Mouse (Mus musculus) heart, postnatal 36 days (tissue): ENCODE data around the gene Gpr139. TPM values are rescaled to one million over a fixed set of nuclear protein-coding genes. Genes with fewer than 3 reads are reported as not detected.

Source experiments
- DNase-seq, 2 experiments: peaks; one replicate each; pipeline ENCODE4 v3.0.0; 2021 to 2022
- intact Hi-C: fragments of 180-260 bp; cut with DNase I; formaldehyde crosslinking; loops from one replicate; pipeline ENCODE4 v1.15.1; 2025
- total RNA-seq, 2 experiments: library from RNA; stranded (reverse); gene quantifications; 2 replicates each; pipeline ENCODE4 v1.2.3; 2021

Gene Gpr139
- not detected for total RNA-seq

GRCm38 (mm10) chr7:119184341-119185143 is at the start of gene Gpr139:
Gene Gpr139 (minus strand): TSS chr7:119184603.
- no peak for DNase-seq
- intact Hi-C loops: loop anchor here (10.0 kb wide), 1 partner anchor 160 kb away; no protein-coding TSS in a partner anchor

- intact Hi-C loops: no loop called here
- no peak for DNase-seq
Measured at GRCm38 (mm10) chr7:119230971-119231370, 46.6 kb upstream of the Gpr139 start.

GRCm38 (mm10) chr7:119222706-119223105 is 38.3 kb upstream of the Gpr139 start:
- no peak for DNase-seq
- intact Hi-C loops: no loop called here

GRCm38 (mm10) chr7:119219121-119219520 is 34.7 kb upstream of the Gpr139 start:
- intact Hi-C loops: no loop called here
- no peak for DNase-seq

GRCm38 (mm10) chr7:119207251-119207650 is 22.8 kb upstream of the Gpr139 start:
- no peak for DNase-seq
- intact Hi-C loops: no loop called here

GRCm38 (mm10) chr7:119186374-119186773 is 2.0 kb upstream of the Gpr139 start:
- DNase-seq: no peak
- intact Hi-C loops: loop anchor here (10.0 kb wide), 1 partner anchor 162 kb away; no protein-coding TSS in a partner anchor

- intact Hi-C loops: loop anchor here (10.0 kb wide), 1 partner anchor 161 kb away; no protein-coding TSS in a partner anchor
- no peak for DNase-seq
Measured at GRCm38 (mm10) chr7:119185181-119185940, 958 bp upstream of the Gpr139 start.

GRCm38 (mm10) chr7:119181053-119181452 is 3.4 kb downstream of the Gpr139 start:
- no peak for DNase-seq
- intact Hi-C loops: loop anchor here (10.0 kb wide), 1 partner anchor 156 kb away; no protein-coding TSS in a partner anchor

- DNase-seq: no peak
Measured at GRCm38 (mm10) chr7:119160015-119160414, 24.4 kb downstream of the Gpr139 start.

GRCm38 (mm10) chr7:119111771-119112170 is 72.6 kb downstream of the Gpr139 start:
- DNase-seq: no peak
- intact Hi-C loops: no loop called here

More at GRCm38 (mm10) chr7:119160015-119160414, 24.4 kb downstream of the Gpr139 start:
- intact Hi-C loops: no loop called here

GRCm38 (mm10) chr7:119105878-119106277 is 78.5 kb downstream of the Gpr139 start:
- DNase-seq: no peak
- intact Hi-C loops: no loop called here

- no peak for DNase-seq
- intact Hi-C loops: no loop called here
Measured at GRCm38 (mm10) chr7:119096583-119096982, 87.8 kb downstream of the Gpr139 start.

Other genes starting within 250 kb of the Gpr139 start
- gene Gprc5b, start 189.4 kb downstream of the Gpr139 start, total RNA-seq: 10 to 100 TPM; 14.7 to 15.6 TPM